Mouse (Mus musculus) lung, postnatal 0 days (tissue): Measurements from ENCODE around the gene Dtx1. TPM values are rescaled to one million over a fixed set of nuclear protein-coding genes. Genes with fewer than 3 reads are reported as not detected.

Experiments
- ATAC-seq: fragments of 200-750 bp; cut with Nextera tagmentation; 2 replicates; pipeline ENCODE4 v1.8.0; 2017; ENCODE audit warnings: moderate library complexity
- DNase-seq: peaks from one replicate; pipeline ENCODE4 v3.0.0-alpha.2; 2016; ENCODE audit warnings: low spot score
- H3K27ac ChIP-seq: fragments of 300-500 bp; sonication (generic); 2 replicates; pipeline ENCODE4 v1.5.1; 2014; ENCODE audit warnings: antibody characterized with exemption, mild to moderate bottlenecking, low read length, mixed read lengths
- H3K27me3 ChIP-seq: fragments of 300-500 bp; sonication (generic); replicated peaks from 2 replicates; pipeline ENCODE4 v1.6.1; 2014; ENCODE audit warnings: low read length, mixed read lengths; ENCODE audit not compliant: insufficient read depth
- H3K36me3 ChIP-seq: fragments of 300-500 bp; sonication (generic); 2 replicates; pipeline ENCODE4 v1.6.1; 2014; ENCODE audit warnings: low read length, mixed read lengths; ENCODE audit not compliant: insufficient read depth
- H3K4me1 ChIP-seq: fragments of 300-500 bp; sonication (generic); 2 replicates; pipeline ENCODE4 v1.6.1; 2014; ENCODE audit warnings: antibody characterized with exemption, low read depth, low read length, mixed read lengths; ENCODE audit not compliant: insufficient read depth
- H3K4me2 ChIP-seq: fragments of 300-500 bp; sonication (generic); replicated peaks from 2 replicates; pipeline ENCODE4 v1.6.1; 2014; ENCODE audit warnings: low read depth, mild to moderate bottlenecking, low read length, moderate library complexity, mixed read lengths
- H3K4me3 ChIP-seq: fragments of 300-500 bp; sonication (generic); 2 replicates; pipeline ENCODE4 v1.5.1; 2014; ENCODE audit warnings: low read depth, low read length
- H3K9ac ChIP-seq: fragments of 300-500 bp; sonication (generic); replicated peaks from 2 replicates; pipeline ENCODE4 v1.6.1; 2014; ENCODE audit warnings: low read depth, mild to moderate bottlenecking
- H3K9me3 ChIP-seq: fragments of 300-500 bp; sonication (generic); 2 replicates; pipeline ENCODE4 v1.6.1; 2016; ENCODE audit warnings: low read length, mixed read lengths
- CTCF ChIP-seq: IDR thresholded peaks from 2 replicates; pipeline ENCODE4 v1.5.1; 2016; ENCODE audit warnings: antibody characterized with exemption, mild to moderate bottlenecking
- EP300 ChIP-seq: IDR thresholded peaks from 2 replicates; pipeline ENCODE4 v1.6.1; 2016; ENCODE audit warnings: antibody characterized with exemption, mild to moderate bottlenecking, control low read depth
- WGBS: fragments of 180-500 bp; shearing (Covaris S2); extraction: QIAGEN DNeasy Blood & Tissue Kit; methylation state at CpG from one replicate; pipeline ENCODE4 v1.1.7; 2014; 5-methylcytosine and 5-hydroxymethylcytosine counted together
- polyA plus RNA-seq: library from polyadenylated mRNA; unstranded; fragments of >200 nt; fragmentation: Nextera tagmentation; extraction: Ambion mirVana; gene quantifications from 2 replicates; pipeline ENCODE4 v1.2.1, GENCODE M21; 2015

Gene Dtx1
- polyA plus RNA-seq, 1 experiment from 2014 or later = 0.48 TPM

DNA sequence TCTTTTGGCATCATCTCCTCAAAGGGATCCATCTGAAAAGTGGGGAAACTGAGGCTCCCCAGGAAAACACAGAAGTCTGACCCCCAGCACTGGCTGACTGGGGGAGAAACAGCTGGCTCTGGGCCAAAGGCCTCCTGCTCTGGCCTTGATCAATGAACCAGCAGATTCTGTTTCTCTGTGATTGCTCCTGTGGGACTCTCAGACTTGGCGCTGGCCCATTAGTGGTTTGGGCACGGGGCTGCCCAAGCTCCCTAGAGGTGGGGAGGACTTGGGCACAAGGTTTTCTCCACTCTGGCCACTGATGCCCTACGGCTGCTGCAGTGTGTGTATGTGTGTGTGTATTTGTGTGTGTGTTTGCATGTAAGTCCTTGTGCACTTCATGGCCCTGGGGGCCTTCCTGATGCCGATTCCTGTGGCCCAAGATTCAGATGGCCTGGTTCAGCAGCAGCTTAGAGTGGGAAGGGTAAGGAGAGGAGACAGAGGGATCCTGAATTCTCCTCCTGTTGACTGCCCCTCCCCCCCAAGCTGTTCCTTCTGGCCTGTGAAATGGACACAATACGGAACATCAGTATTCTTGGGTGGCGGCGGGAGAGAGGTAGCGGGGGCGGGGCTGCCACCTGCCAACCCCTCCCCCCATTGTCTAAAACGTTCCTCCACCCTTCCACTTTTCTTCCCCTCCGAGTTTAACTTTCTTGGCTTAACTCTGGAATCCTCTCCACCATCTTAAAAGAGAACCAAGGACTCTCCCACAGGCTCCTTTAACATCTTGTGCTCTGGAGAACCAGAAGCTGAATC is 10.5 kb downstream of the Dtx1 start:
- H3K27me3 ChIP-seq = peaks cover 4% of the 10 kb centered on the region; the same call in 1 of the 2 replicates
- no peak overlapping the region for H3K4me2 ChIP-seq
- H3K9ac ChIP-seq = no peak overlapping the region
- no peak overlapping the region for H3K4me3 ChIP-seq
- TF ChIP-seq EP300 = no peak
- no peak for TF ChIP-seq CTCF
- no peaks in the 10 kb centered on the region for H3K4me1 ChIP-seq
- ATAC-seq (no peak), DNase-seq (no peak)
- no peaks in the 10 kb centered on the region for H3K36me3 ChIP-seq
- H3K9me3 ChIP-seq = no peaks in the 10 kb centered on the region
- H3K27ac ChIP-seq = no peak overlapping the region
- WGBS = 51% methylated on average over 11 of the region's 11 CpGs

DNA sequence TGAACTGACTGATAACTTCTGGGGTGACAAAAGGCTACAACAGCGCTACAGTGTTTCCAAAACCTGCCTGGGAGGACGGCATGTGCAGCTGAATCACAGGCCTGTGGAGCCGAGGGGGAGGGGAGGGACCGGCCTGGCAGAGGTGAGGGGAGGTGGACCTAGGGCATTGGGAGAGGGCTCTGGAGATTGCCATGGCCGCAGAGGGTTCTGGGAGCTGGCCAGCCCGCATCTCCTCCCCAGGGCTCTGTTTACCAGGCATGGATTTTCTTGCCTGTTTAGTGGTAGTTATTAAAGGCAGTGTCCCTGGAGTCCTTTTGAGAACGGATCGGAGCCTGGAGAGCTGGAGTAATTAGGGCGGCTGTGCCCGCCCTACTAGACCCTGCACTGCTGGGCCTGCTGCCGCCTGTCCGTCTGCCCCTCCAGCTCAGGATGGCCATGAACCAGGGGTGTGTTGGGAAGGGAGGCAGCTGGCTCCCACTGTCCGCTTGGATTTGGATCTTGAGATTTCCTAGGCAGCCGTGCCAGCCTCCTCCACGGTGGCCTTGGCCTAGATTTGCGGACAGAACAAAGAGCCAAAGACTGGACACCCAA is 12.8 kb downstream of the Dtx1 start:
- no peak for TF ChIP-seq EP300
- no peak for TF ChIP-seq CTCF
- Histone ChIP-seq H3K9me3 (no peaks in the 10 kb centered on the region), H3K4me3 (no peak overlapping the region), H3K4me1 (no peaks in the 10 kb centered on the region), H3K9ac (no peak overlapping the region), H3K36me3 (no peaks in the 10 kb centered on the region), H3K27me3 (peaks cover 26% of the 10 kb centered on the region), H3K4me2 (no peak overlapping the region), H3K27ac (no peak overlapping the region)
- ATAC-seq (no peak), DNase-seq (no peak)
- 51% methylated on average over 16 of the region's 16 CpGs for WGBS

DNA sequence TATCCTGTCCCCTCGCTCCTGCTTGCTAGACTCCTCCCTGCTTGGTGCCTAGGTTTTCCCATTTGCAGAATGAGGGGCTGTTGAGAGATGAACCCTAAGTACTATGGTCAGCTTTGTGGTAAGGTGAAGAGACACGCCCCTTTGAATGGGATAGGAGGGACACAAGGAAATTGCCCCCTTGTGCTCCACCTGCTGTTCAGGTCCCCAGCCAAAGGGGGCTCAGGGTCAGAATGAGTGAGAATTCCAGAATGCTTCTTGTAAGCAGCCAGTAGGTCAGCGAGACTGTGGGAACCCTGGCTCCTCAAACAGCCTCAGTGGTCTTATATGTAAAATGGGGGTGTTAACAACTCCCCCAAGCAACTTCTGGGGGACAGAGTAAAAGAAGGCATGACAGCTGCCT is 13.5 kb downstream of the Dtx1 start:
- Histone ChIP-seq H3K4me1 (no peaks in the 10 kb centered on the region), H3K4me2 (no peak overlapping the region), H3K27ac (no peak overlapping the region), H3K27me3 (peaks cover 31% of the 10 kb centered on the region), H3K9me3 (no peaks in the 10 kb centered on the region), H3K36me3 (no peaks in the 10 kb centered on the region), H3K4me3 (no peak overlapping the region), H3K9ac (no peak overlapping the region)
- no peak for DNase-seq
- TF ChIP-seq CTCF (no peak), EP300 (no peak)
- WGBS = 53% methylated on average over 3 of the region's 3 CpGs
- ATAC-seq = no peak

DNA sequence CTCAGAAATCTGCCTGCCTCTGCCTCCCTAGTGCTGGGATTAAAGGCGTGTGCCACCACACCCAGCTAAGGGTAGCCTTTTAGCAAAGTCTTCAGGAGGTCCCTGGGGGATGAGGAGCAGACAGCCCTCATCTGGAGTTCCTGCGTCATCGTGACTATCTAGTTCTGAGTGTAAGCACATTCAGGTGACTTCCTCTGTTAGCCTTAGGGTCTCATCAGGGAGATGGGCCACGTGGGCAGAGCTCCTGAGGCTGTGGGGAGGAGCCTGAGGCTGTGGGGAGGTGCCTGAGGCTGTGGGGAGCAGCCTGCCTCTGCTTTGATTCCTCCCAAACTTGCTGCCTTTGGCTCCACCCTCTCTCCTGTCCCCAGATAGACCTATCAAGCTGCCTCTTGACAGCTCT is 14.9 kb downstream of the Dtx1 start:
- Histone ChIP-seq H3K27ac (no peak overlapping the region), H3K36me3 (no peaks in the 10 kb centered on the region), H3K4me3 (no peak overlapping the region), H3K4me2 (no peak overlapping the region), H3K9ac (no peak overlapping the region), H3K27me3 (peaks cover 31% of the 10 kb centered on the region), H3K4me1 (no peaks in the 10 kb centered on the region), H3K9me3 (no peaks in the 10 kb centered on the region)
- TF ChIP-seq EP300 (no peak), CTCF (no peak)
- DNase-seq (no peak), ATAC-seq (no peak)
- 55% methylated on average over 4 of the region's 4 CpGs for WGBS

DNA sequence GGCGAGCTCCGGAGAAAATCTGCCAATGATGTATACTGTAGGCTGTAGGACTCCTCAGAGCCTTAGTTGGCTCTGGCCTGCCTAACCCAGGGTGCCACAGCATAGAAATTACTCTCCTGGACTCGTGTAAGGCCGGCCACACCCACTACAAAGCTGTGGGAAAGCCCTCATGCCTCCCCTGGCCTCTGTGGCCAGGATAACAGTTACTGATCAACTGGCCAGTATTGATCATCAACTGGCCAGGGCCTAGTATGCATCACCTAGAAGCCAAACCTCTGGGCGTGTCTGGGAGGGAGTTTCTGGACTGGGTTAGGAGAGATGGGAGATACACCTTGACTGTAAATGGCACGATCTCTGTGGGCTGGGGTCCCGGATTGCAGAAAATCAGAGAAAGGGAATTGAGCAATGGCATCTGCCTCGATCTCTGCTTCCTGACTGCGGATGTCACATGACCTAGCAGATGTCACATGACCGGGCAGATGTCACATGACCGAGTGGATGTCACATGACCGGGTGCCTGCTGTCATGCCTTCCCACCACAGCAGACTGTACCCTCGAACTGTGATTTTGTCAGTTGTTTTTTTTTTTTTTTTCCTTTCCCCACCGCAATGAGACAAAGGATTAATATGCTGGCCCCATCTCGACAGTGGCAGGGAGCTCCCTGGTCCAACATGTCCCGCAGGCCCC is 15.5 kb downstream of the Dtx1 start:
- DNase-seq (no peak), ATAC-seq (no peak)
- Histone ChIP-seq H3K9ac (no peak overlapping the region), H3K4me1 (no peaks in the 10 kb centered on the region), H3K27me3 (peaks cover 31% of the 10 kb centered on the region), H3K4me3 (no peak overlapping the region), H3K9me3 (no peaks in the 10 kb centered on the region), H3K27ac (no peak overlapping the region), H3K36me3 (no peaks in the 10 kb centered on the region), H3K4me2 (no peak overlapping the region)
- TF ChIP-seq EP300 = no peak
- TF ChIP-seq CTCF = no peak
- 73% methylated on average over 16 of the region's 16 CpGs for WGBS

DNA sequence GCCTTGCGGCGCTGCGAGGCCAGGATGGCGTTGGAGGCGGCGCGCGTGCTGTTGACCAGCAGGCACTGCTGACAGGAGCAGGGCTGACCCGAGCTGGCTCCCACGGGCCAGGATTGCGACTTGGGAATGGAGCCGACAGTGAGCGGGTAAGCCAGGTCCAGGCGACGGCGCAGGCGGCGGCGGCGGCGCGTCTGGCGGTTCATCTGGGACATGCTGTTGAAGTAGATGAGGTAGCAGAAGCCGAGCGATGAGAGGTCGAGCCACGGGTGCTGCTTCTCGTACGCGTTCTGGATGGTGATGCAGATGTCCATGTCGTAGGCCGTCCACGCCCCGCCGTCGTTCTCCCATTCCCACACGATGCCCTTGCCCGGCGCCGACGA is 17.0 kb downstream of the Dtx1 start:
- Histone ChIP-seq H3K4me2 (no peak overlapping the region), H3K36me3 (no peaks in the 10 kb centered on the region), H3K4me3 (no peak overlapping the region), H3K27me3 (peaks cover 28% of the 10 kb centered on the region), H3K9ac (no peak overlapping the region), H3K4me1 (no peaks in the 10 kb centered on the region), H3K9me3 (no peaks in the 10 kb centered on the region), H3K27ac (no peak overlapping the region)
- 5% methylated on average over 41 of the region's 41 CpGs for WGBS
- ATAC-seq = no peak
- no peak for TF ChIP-seq CTCF
- no peak for TF ChIP-seq EP300
- no peak for DNase-seq
